Mouse (Mus musculus): ENCODE data around the gene Sept12.
A peak's percentile ranks its signal among the peaks of the same experiment; 100 is the strongest.

Sept12 gene

DNA sequence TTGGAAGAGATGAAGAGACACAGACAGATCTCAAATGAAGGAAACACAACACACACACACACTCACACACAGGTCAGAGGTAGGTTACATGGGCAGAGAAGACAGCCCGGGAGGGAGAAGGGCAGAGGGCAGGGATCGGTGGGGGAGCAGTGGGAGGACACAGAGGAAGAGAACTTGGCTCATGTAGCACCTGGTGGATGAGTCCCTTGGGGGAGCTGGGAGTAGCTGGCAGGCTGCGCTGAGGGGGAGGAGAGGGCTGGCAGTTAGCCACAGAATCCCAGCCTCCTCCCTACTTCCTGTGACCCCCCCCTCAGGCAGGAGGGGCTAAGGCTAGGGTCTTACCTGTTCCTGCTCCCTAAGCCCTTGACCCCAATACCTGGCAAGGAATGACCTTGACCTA lies at the start of gene Sept12:
TSS of gene Sept12 (minus strand) at position 300 of the 400 bp plus-strand sequence.
- DNase-seq (ENCODE audit: low spot score), result peak; percentile 48

DNA sequence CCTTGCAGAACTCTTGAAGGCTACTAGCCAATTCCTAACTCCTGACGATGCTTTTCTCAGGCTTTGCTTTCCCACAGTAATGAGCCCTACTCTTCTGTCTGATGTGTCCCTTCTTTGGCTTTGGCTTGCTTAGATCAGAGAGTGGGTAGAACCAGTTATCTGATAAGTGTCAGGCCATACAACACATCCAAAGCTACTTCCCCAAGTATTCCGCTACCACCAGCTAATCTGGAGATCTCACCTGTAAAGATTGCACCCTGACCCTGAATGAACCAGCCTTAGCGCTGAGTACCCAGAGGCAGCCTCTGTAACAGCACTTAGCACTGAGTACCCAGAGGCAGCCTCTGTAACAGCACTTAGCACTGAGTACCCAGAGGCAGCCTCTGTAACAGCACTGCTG lies 47.7 kb upstream of the Sept12 start:
- no peak for DNase-seq (ENCODE audit: low spot score)

DNA sequence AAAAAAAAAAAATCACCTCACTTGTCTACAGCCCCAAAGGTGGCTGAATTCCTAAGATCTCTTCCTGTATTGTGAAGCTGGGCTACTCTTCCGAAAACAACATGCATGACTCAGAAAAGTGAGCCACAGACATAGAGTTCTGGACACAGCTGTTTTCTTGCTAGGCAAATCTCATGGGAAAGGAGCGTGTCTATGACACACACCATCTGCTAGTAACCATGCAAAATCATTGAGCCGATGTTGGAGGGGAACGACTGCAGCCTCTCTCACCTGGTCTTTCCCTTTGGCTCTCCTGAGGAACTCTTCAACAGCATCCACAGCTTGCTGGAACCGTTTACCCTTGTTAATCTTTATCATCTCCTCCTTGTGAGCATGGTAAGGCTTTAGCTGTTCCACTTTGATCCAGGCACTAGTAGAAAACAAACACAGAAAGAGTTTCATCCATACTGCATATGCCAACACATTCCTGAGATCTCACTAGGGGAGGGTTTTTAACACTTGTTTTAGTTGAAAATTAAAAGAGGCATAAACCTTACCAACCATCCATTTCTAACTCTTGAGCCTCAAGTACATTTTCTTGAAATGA lies 39.1 kb upstream of the Sept12 start:
- DNase-seq (ENCODE audit: low spot score), result no peak

DNA sequence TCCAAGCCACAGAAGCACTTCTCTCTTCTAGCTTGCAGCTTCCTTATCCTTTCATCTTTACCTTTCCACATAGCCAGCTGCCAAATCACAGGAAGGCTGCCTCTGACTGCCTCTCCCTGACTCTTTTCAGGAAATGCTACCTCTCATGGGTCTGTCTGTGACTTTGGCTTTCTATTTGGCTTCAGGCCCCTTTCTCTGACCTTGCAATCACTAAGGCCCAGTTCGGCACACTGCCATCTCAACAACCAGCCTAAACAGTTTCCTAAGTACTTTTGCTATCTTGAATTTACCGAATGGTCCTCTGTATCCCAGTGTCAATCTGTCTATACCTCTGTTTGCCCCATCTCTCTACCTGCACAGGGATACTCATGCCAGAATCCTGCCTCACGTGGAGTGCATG lies 37.9 kb upstream of the Sept12 start:
- DNase-seq (ENCODE audit: low spot score), result no peak

DNA sequence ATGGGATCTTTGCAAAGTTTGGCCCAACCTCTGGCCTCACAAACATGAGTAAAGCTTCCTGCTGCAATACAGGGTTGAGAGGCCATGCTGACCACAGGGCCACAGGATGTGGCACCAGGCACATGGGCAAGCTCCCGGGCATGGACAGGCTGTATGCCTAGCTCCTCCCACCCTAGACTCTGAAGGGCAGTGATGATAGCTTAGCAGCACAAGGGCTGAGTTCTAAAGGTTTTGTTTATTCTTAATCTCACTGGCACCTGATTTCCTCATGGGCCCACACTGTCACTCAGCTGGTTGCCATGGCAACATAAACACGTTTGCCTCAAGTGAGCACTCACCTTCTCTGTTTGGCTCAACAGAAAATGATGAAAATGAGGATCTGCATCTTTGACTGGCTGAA lies 32.2 kb upstream of the Sept12 start:
- DNase-seq (ENCODE audit: low spot score), result no peak

DNA sequence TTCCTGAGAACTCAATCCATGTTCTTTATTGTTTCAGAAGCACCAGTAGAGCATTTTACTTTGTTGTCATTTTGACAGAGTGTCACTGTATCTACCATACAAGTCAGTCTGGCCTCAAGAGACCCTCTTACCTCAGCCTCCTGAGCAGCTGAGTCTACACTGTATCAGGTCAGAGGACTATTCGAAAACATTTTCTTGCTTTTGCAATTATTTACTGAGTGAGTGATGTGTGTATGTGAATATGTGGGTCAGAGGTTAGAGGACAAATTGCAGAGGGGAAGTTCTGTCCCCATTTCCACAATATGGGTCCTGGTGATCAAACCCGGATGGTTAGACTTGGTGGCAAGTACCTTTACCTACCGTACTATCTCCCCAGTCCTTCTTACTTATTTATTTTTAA lies 26.4 kb upstream of the Sept12 start:
- no peak for DNase-seq (ENCODE audit: low spot score)

DNA sequence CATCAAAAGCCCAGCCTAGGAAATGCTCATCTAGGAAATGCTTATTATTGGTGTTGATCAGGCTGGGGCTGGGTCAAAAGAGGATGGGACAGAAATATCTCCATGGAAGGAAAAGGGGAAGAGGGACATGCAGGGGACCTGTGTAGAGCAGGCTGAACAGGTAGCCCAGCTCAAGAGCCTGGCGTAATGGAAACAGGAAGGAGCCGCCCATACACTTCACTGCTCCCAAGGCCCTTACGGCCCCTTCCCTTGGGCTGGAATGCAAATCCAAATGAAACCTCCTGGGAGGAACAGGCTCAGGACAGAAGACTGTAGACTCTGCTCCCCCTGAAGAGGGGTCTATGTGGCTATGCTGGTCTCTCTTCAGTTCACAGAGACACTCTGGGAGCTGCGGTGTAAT lies 16.9 kb upstream of the Sept12 start:
- DNase-seq (ENCODE audit: low spot score), result no peak

DNA sequence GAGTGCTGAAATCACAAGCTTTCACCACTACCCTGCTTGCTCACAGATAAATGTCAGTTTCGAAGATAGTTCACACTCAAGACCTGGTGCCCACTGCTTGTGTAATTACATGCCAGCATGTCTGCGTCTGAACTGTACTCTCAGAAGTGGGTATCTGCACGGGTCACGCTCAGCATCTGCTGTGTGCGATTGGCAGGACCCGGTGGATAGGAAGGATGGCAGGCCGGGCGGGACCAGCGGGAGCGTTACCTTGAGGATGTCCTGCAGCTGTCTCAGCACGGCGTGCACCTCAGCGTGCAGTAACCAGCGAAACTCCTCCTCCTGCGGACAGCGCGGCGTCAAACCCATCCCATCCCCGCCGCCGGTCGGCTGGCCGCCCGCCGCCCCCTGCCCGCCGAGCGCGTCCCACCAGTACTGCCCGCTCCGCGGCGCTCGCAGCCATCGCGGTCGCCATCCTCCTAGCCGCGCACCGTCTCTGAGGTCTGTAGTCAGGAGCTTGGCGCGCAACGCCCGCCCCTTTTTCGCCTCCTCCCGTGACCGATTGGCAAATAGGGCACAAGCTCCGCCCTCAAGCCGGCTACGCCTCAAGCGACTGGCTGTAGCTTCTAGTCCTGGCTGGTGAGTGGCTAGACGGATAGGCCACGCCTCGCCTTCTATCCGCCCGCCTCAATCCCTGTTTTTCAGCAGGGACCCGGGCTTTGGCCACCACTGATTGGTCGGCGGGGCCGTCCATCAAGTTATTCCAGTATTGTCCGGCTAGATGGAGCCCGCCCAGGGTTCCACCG lies 15.6 kb upstream of the Sept12 start, which contains the start of gene Rogdi:
TSS of gene Rogdi (minus strand) at position 500 of the 785 bp plus-strand sequence.
- DNase-seq (ENCODE audit: low spot score), result peak; percentile 99

DNA sequence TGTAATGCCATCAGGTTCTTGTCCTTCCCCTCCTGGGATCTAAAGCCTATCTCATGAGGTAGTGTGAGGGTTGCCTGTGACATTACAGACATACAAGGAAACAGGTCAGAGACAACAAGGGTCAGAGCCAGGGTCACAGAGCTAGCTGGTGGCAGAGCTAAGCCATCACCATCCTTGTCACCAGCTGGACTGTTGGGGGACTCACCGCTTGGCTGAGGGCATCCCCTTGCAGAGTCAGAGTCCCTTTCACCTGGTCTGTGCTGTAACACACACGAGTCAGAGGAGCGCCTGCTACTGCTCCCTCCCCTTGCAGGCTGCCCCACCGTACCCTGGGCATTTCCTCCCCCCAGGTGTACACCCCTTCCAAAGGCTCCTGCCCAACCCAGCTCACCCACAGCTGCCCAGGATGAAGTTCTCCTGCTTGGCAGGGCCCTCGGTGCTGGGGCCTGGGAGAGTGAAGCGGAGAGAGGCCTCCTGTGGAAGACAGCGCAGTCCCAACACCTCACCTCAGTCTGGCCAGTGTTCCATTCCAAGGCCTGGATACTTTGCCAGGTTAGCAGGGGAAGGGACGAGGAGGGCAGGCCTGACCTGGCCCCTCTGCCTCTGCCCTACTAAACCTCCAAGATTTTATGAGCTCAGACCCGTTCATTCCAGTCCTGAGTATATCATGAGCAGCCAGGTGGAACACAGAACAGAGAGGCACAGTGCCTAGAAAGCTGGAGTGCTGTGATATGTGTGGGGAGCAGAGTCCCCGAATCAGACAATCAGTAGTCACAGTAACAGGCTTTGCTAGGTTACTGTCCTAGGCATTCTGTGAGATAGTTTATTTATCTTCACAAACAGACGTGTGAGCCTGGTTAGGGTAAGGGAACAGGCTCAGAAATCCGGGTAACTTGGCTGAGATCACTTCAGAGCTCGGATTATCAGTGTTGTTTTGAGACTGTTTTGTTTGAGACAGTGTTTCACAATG lies 14.7 kb upstream of the Sept12 start:
- DNase-seq (ENCODE audit: low spot score), result no peak

DNA sequence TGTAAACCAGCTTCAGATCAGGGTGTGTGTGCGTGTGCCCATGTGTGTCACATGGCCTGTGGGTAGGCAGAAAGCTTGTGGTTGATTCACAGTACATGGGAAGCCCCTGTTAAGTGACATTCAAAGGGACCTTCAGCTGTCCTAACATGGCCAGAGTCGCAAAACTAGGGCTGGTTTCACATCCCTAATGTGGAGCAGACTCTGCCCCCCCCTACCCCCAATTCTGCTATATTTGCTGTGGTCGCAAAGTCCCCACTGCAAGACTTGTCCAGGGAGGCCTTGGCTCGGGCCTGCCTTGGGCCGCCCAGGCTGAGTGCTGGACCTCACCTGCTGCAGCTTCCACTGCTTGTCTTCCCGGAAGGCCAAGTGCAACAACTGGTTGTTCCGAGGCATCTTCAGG lies 13.6 kb upstream of the Sept12 start:
- no peak for DNase-seq (ENCODE audit: low spot score)

DNA sequence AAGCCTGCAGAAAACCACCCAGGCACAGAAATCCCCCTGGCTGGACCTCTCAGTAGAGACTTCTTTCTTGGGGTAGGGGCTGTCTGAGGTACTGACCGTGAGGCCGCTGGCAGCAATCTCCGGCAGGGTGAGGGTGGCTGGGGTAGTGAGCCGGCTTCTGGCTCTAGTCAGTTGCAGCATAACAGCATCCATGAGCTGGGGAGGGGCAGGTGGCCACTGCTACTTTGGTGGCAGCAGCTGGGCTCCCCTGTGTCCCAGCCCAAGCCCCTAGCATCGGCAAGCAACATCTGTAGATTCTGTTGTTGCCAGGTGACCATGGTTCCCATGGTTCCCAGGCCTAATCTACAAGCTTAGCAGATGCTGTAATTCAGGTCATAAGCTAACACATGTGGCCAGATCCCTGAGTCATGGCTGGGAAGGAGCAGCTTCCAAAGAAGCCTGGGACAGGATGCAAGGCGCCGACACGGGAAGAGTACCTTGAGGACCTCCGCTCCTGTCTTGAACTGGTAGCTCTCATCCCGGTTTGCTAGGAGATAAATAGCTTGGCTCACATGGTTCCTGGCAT lies 12.8 kb upstream of the Sept12 start:
- no peak for DNase-seq (ENCODE audit: low spot score)

DNA sequence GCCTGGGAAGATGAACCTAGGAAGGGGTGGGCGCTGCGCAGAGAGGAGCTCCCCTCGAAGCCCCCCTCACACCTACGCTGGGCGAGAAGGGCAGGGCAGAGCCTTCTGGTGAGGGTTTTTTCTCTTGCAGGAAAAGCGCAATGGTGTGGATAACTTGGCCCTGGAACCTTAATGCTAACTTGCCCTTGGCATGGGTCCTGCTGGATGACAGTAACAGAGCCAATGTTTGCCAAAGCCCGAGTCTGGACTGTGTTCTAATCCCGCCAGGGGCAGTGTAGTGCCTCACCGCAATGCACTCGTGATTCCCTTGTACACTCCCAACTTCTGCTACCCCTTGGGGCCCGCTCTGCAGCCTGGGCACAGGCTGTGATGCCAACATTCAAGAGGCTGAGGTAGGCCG lies 10.4 kb upstream of the Sept12 start:
- no peak for DNase-seq (ENCODE audit: low spot score)

DNA sequence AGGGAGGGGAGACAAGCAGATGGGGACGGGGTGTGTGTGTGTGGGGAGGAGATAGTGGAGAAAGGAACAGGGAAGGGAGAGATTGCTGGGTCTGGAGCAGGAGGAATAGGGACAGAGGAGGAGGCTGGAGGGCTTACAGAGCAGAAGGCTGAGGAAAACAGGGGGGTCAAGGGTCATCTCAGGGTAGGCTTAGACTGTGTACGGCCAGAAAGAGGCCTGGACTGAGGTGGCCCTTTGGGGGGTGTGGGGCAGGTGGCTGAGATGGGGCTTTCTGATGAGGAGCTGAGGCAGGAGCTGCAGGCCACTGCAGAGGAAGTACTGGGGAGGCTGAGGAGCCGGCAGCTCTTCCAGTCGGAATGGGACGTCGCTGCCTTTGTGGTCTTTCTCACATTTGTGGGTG lies 9.8 kb upstream of the Sept12 start:
- DNase-seq (ENCODE audit: low spot score), result no peak

DNA sequence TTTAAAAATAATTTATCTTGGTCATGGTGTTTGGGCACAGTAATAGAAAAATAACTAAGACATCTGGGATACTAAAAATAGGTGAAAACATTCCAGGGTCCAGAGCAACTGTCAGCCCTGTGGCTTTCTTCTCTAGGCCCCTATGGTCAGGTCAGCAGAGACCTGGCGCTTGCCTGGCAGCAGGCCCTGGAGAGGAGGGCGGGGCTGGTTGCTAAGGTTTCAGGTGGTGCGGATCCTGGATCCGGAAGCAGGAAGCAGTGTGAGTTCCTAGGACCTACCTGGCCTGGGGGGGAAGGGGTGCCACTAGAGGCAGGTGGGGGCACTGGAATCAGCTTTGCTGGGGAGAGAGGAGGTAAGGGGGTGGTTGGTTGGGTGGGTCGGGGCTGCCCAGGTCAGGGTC lies 9.4 kb upstream of the Sept12 start, which contains the start of gene Smim22:
TSS of gene Smim22 (plus strand) at position 222 of the 400 bp plus-strand sequence.
- no peak for DNase-seq (ENCODE audit: low spot score)

DNA sequence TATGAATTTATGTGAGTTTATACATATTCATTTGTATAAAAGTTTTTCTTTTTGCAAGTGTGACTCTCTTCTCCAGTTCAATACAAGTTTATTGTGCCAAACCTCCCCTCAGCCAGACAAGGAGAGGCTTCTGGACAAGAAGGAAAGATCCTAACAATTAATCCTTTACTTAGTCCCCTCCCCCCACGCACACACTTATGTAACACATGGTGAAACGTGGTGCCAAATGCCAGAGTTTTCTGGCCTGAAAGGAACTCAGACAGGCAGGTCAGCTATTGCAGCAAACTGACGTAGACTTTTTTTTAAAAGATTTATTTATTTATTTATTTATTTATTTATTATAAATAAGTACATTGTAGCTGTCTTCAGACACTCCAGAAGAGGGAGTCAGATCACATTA lies 3.0 kb upstream of the Sept12 start:
- DNase-seq (ENCODE audit: low spot score), result no peak

DNA sequence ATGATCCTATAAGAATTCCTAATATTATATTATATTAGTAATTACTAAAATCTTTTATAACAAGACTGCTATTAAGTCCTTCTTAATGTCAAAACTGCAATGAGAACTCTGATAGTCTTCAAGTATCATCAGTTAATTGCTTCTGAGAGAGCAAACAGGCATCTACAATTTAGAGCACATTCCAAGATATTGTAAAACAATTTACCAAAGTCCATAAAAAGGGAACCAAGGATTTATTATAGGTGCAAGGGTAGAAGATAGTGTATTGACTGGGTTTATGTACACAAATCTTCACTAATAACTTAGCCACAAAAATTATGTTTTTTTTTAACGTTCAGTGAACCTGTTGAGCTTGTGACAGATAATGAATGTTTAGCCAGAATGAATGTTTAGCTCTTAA lies 1.3 kb upstream of the Sept12 start:
- DNase-seq (ENCODE audit: low spot score), result no peak

DNA sequence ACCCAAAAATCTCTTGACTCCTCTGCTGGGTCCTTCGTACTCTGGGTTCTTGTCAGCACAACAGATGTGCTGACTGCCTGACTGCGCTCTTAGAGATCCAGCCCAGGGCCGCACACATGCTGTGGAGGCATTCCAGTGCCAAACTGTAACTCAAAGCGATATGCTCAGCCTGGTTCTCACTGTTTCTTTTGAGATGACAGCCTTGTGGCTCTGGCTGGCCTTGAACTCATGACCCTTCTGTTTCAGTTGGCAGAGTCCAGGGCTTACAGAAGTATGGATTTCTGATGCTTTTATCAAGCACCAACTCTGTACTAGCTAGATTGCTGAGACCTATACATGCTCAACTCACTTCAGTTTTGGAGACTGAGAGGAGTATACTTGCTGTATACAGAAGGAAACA lies 4.4 kb downstream of the Sept12 start:
- DNase-seq (ENCODE audit: low spot score), result no peak

DNA sequence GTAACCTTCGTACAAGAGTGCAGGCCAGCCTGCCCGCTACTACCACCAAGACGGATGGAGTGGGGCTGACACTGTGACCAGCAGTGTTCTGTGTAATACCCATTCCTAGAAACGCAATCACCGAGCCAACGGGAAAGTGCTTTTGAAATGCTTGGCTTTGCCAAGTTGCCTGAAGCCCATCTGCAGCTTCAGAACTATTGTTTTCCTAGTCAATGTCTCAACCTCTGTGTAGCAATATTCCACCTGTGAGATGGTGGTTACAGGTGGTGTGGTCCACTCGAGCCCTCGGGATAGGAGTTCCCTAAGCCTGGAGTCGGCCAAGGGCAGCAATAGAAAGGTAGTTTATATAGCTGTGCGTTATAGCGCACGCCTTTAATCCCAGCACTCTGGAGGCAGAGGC lies 12.9 kb downstream of the Sept12 start:
- DNase-seq (ENCODE audit: low spot score), result no peak

DNA sequence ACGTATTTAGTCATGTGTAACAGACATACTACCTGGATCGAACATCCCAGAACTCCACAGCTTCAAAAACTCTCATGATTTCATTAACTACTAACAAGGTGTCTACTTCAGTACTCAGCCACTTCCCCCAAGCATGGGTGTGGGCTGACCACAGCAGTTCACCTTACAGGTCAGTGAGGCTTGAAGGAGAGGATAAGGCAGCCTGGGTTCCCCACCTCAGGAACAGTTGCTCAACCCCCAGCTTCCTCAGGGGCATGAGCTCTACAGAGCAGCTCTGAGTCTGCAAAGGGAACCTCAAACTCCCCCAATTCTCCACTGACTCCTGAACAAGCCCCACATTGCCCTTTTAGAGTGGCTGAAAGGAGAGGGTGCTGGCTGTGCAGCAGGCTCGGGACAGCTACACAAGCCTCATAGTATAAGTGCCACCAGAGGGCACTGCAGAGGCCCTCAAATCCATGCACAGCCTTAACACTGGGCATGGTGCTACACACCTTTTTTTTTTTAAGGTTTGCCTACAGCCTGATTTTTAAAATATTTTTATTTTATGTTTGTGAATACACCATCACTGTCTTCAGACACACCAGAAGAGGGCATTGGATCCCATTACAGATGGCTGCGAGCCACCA lies 17.8 kb downstream of the Sept12 start:
- no peak for DNase-seq (ENCODE audit: low spot score)

DNA sequence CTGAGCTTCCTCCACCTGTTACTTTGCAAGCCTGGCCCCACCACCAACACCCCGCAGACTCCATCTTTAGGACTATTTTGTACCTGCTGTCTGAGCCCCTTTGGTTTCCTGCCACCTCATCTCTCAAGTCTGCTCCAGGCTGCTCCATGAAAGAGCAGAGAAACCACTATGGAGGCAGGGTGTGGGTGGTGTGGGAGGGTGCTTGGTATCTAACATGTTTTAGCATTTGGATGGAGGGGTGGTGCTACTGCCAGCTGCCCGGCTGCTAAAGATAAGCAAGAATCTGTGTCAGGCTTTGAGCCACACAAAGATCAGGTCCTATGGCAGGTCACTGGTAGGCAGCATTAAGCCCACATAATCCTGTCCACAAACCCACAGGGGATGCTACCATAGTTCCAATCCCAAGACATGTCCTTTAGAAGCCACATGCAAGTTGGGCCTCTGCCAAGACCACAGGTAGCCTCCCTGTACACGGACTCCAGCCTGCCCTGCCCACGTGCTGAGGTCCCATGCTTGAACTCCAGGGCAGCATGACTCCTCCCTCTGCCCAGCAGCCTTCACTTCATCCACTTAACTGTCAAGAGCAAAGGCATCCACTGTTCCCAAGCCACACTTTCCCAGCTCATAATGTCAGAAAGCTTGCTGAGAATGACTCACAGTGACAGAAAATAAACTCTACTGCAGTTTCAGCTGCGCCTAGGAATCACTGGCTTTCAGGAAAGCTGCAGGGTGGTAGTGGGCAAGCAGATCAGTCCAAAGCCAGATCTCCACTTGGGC lies 19.2 kb downstream of the Sept12 start:
- no peak for DNase-seq (ENCODE audit: low spot score)

DNA sequence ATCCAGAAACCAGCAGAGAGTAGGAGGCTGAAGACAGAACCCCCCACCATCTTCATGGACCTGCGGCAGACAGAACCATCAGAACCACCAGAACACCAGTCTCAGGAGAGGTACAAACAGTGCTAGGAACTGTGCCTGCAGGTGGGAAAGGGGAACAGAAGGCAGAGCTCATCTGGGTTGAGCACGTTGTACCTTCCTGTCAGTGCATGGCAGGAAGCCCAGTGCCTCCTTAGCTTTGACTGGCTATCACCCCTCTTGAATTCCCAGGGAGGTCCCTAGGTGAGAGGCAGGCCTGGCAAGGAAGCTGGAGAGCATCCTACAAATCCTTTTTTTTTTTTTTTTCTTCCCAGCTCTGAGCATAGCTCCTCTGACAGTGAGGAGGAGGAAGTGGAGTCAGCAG lies 21.5 kb downstream of the Sept12 start:
- DNase-seq (ENCODE audit: low spot score), result no peak

All from testis, postnatal 14 days (tissue).